Mouse (Mus musculus) T-cell, adult 2 months (primary cell): ENCODE measurements at regions not wholly inside any gene's neighbourhood (a gene's known extent, or its start where the extent isn't known, plus 50 kb on each side); places are given as distances from the start of the nearest gene placed in this dataset.

Experiments
- DNase-seq: peaks from one replicate; pipeline ENCODE4 v3.0.0; 2022; ENCODE audit warnings: low spot score

DNA sequence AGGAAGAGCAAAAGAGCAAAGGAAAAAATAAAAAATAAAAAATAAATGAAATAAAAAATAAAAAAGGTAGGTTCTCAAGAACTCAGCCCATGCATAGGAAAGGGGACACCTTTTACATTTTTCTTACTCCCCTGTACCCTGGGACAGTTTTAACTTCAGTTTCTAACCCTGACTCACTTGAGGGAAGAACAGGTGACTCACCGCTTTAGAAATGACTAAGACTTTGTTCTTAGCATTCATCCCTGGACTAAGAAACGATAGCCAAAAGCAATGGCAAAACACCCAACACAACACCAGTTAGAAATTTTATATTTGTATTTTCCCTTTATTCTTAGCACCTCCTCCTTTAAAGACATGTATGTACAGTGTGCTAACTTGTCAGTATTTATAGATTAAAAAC is 161.5 kb upstream of the Samsn1 start:
- DNase-seq, result no peak

DNA sequence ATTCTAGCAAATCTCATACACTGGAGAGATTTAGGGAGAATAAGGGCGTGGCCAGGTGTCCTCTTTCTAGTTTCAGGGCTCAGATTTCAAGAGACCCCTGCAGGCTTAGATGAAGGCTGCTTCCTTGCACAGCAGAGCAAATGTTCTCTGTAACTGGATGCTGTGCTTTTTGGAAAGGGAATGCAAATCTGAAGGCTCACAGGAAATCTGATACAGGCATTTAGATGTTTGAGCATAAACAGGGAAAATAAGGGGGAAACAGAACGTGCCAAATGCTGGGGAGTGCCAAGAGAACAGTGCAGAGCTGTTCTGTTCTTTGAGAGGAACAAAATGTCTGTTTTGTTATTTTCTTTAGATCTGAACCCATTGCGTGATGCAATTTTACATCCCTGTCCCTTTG is 161.0 kb upstream of the Samsn1 start:
- no peak for DNase-seq

DNA sequence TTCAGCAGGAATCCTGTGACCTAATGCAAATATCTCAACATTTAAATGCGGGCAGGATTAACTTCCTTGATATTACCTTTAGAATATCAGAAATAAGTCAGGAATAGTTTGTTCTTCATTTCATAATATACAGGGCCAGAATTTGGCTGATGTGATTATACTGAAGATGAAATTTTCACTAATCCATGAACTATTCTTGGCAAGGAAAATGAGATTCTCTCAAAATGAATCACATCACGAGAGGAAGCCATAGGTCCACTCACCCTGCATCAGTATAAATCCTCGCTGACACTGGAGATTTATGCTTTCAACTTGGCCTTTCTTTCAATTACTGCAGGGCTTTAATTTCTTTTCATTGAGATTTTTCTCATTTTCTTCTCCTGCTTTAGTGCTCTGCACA is 159.5 kb upstream of the Samsn1 start:
- DNase-seq, result no peak

- no peak for DNase-seq
Measured at GRCm38 (mm10) chr16:76167651-76168050, 145.6 kb upstream of the Samsn1 start.

DNA sequence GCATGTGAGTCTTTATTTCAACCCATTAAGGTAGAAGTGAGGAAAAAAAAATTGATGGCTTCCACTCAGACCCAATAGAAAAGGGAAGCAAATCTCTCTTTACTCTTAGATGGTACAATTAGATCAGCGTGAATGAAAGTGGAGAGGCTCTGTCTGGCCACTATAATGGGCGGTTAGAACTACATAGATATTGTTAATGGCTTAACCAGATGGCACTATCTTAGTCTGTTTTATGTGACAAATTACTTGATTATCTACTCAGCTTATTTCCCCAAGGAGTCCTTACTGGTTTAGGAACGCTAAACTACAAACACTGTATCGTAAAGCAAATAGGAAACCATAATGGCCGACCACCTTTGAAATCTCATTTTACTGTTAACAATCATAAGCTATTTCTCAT is 138.8 kb upstream of the Samsn1 start:
- DNase-seq, result no peak

DNA sequence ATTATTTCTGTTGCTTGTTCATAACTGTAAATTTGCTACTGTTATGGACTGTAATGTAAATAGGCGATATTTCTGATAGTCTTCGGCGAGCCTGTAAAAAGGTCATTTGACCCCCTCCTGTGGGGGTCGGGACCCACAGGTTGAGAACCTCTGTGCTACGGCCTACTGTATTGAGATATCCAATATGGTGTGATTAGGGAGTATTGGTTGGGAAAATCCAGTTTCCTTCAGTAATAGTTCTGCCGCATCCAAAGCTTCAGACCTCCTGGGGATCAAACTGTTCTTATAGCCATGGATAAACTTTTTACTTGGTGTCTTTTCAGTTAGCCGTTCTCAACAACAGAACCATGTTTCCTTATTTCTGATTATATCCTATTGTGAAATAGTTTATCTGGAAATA is 136.5 kb upstream of the Samsn1 start:
- DNase-seq, result no peak

- DNase-seq, result no peak
Measured at GRCm38 (mm10) chr16:76153766-76154525, 131.9 kb upstream of the Samsn1 start.

DNA sequence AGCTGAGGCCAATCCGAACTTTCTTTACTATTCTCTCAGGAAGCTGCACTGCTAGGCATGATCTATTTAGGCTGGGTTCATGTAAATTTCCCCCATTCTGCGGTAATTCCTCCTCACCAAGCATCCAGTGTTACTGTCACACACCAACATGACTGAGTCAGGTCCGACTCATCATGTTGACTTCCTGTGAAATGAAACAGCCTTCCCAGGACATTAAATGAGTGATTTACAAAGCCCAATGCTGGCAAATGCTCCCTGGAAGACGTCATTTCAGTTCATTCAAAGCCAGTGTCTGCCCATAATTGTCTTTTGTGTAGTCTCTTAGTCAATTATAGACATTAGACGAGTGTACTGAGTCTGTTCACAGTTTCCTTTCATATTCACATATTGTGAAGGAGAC is 127.5 kb upstream of the Samsn1 start:
- no peak for DNase-seq

DNA sequence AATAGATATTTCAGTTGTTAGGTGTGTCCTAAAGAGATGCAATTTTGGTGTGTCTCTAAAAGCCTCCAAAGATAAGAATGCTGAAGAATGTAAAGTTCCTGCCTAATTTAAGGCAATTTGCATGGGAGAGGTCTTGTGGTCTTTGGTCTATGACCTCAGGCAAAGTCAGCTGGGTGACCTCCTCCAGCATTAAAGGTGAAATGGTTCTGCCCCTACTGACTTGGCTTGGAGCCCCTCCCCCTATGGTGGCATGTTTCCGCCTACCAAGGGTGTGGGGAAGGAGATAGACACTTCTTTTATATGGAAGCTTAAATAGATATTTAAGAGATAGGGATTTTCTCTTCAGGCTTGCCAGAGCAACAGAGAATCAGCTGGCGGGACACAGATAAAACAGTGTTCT is 111.8 kb upstream of the Samsn1 start:
- DNase-seq, result no peak

DNA sequence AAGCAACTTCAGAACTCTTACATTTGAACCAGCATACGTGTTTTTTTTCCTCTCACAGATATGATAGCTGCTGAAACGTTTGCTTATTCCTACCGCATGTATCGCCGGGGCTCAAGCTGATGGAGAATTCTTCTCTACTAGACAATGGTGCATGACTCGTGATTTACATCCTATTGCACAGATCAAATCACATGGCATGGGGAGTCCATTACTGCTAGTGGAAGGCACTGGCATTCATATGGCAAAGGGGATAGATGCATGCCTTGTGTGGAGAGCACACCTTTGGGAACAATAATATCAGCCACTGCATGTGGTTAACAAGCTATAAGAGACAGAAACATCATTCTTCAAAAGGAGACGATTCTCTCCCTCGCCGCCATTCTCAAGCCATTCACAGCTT is 108.4 kb upstream of the Samsn1 start:
- no peak for DNase-seq

DNA sequence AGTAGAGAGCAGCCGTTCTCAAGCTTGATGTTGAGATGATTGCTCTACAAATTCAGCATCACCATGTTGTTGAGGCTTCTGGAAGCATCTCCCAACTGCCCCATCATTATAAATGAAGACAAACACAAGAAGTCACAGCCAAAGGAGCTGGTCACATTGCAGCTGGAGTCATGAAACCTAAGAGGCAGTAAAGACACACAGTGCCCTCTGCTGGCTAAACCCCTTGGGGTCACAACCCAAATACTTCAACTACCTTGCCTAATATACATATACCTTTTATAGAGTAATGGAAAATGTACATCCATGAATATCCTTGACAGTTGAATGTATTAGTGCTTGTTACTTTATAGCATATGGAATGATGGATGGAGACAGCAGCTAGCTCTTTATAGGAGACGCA is 107.9 kb upstream of the Samsn1 start:
- peak; percentile 33 for DNase-seq

- no peak for DNase-seq
Measured at GRCm38 (mm10) chr16:76123021-76123384, 100.9 kb upstream of the Samsn1 start.

DNA sequence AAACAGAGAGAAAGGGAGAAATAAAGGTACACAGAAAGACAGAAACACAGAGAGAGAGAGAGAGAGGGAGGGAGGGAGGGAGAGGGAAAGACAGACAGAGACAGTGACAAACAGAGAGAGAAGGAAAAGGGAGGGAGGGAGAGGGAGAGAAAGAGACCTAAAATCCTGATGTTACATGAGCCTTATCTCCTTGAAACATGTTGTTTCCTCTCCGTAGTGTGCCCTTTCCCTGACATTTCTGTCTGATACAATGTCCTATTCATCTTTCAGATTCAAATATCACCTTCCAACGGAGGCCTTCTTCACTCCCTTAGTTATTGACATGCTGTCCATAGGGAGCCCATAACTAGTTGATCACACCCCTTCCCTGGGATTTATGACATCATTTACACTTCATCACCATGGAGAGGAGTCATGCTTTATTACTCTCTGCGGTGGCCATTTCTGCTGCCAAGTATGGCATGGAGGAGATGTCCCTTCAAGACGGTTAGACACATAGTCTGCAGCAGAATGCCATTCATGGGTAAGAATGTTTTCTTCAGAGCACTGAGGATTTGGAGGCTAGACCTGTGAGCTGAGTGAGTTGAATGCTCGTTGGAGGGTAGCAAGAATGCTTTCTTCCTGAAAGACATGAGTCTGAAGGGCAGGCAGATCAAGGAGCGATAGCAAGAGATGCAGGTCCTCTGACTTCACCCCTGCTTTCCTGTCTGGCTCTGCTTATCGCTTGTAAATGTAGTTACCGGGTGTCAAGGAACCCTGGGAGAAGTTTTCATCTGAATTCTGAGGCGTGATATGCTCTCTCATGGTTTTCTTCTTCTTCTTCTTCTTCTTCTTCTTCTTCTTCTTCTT is 100.3 kb upstream of the Samsn1 start:
- no peak for DNase-seq

- no peak for DNase-seq
Measured at GRCm38 (mm10) chr16:76120712-76121111, 98.6 kb upstream of the Samsn1 start.

GRCm38 (mm10) chr16:76110383-76110782 is 88.3 kb upstream of the Samsn1 start:
- DNase-seq, result no peak

GRCm38 (mm10) chr16:76108464-76108863 is 86.4 kb upstream of the Samsn1 start:
- no peak for DNase-seq

DNA sequence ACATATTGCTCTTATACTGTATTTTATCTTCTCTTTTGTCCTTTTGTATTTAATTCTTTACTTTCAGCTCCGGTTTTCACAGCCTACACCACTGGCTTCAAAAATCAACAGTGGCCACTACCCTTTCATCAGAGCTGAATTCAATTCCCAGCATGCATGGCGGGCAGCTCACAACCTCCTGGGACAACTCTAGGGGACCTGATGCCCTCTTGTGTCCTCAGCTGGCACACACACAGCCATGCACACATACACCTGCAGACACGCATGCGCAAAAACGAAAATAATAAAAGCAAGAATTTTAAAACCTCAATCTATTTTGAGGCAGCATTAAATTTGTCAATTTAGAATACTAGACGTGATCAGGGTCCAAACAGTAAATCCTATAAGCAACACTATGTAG is 82.6 kb upstream of the Samsn1 start:
- no peak for DNase-seq

- DNase-seq, result no peak
Measured at GRCm38 (mm10) chr16:76101773-76102172, 79.7 kb upstream of the Samsn1 start.

- DNase-seq, result no peak
Measured at GRCm38 (mm10) chr16:76097808-76098207, 75.7 kb upstream of the Samsn1 start.

DNA sequence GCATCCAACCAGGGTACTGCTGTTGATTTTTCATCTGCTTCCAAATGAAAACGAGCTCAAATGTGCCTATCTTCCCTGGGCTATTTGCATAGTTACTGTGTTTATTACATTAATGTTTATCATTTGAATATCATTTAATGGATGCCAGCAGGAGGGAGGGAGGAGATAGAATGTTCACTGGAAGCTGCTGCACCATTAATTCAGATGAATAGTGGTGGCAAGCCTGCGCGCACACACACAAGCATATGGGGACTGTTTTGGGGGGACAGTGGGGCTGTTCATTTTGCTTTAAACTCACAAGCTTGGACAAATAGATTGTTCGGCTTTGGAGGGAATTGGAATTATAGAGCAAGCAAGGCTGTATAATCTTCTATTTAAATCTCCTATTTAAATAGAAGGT is 74.3 kb upstream of the Samsn1 start:
- no peak for DNase-seq

- no peak for DNase-seq
Measured at GRCm38 (mm10) chr16:76085363-76085762, 63.3 kb upstream of the Samsn1 start.

- DNase-seq, result no peak
Measured at GRCm38 (mm10) chr16:76082465-76082864, 60.4 kb upstream of the Samsn1 start.

GRCm38 (mm10) chr16:76079761-76080502 is 57.9 kb upstream of the Samsn1 start:
- no peak for DNase-seq
